Mouse (Mus musculus): ENCODE data around the gene Plrg1.

The Plrg1 gene

DNA sequence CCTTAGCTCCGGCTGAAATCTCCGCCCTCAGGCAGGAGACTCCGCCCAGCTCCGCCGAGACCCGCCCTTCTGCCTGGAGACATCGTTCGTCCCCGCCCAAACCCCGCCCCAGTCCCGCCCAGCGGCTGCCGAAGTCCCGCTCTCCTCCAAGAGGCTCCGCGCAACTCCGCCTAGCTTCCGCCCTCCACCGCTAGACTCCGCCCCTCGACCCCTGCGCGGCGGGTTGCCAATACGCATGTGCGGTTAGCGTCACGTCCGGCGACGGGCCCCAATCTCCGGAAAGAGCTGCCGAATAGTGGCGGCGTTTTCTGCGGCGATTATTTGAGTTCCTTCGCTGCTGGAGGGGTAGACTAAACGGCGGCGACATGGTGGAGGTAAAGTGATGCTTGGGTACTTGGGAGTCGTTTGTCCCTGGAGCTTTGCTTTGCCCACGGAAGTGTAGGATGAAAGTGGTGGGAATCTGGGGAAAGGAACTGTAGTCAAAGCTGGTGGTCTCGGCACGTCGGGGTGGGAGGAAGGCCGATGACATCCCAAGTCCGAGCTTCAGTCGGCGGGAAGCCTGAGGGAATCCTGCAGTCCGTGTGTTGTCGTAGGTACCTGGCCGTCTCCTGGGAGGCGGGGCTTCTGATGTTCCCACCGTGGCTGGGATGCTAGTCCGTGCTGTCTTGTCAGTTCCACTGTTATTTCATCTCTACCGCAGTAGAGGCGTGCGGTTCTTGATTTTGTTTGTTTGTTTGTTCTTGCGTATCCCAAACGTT is at the start of gene Plrg1:
Gene Plrg1, plus strand, starts transcription at position 242 of the 758 bp plus-strand sequence.
- DNase-seq (ENCODE audit: low spot score in 2 of 2) = peak; percentile 99 to 100

DNA sequence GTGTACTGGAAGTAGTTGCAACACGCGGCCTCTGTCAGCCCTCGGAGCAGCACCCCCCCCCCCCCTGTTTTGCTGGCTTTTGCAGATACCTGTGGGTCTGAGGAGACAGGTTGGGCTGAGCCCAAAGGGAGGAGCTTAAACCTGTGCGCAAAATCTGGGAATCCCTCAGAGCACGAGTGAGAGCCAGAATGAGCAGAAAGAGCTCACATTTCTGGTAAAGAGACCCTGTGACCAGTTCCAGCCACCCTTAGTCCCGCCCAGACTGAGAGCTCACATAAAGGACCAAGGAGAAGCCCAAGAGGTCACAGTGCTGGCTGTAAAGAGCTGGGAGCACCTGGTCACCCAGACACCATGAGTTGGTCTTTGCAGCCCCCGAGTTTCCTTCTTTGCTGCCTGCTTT is 47.8 kb upstream of the Plrg1 start, which contains the start of gene Fgg:
Gene Fgg, plus strand, starts transcription at position 168 of the 400 bp plus-strand sequence.
- DNase-seq (ENCODE audit: low spot score in 2 of 2) = no peak

DNA sequence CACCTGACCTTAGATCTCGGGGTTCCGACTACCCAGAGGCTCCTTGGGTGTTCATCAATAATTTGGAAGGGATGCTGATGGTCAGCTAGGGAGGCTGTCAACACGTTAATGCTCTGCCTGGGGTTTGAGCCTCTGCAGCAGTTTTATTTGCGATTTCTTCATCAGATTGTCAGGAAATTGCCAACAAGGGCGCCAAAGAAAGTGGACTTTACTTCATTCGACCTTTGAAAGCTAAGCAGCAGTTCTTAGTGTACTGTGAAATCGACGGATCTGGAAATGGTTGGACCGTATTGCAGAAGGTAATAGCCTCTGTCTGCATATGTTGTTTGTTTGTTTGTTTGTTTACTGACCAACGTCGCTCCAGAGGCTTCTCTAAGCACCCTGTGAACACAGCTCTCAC is 45.0 kb upstream of the Plrg1 start:
- DNase-seq (ENCODE audit: low spot score in 2 of 2) = no peak

DNA sequence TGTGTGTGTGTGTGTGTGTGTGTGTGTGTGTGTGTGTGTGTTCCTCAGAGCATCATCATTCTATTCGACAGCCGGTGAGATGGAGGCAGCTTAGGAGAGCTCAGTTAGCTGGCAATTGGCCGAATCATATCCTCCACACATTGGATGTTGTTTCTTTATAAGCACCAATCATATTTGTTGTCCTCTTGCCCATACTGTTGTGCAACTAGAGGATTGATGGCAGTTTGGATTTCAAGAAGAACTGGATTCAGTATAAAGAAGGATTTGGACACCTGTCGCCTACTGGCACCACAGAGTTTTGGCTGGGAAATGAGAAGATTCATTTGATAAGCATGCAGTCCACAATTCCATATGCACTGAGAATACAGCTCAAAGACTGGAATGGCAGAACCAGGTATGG is 44.2 kb upstream of the Plrg1 start:
- no peak for DNase-seq (ENCODE audit: low spot score in 2 of 2)

DNA sequence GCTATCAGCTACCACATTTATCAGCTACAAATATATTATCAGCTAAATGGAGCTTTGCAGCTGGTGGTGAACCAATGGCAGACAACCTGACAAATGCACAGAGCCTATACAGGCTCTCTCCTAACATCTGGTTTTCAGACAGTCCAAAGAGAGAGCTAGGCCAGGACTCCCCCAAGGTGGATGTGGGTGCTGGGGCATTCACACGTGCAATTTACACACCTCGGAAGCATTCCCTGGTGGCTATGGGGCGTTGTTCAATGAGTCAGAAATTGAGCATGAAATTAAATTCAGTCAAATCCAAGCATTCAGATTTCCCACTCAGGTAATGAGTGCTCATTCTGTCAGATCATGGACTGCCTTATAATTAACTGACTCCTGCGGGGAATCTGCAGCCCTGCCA is 43.8 kb upstream of the Plrg1 start:
- DNase-seq (ENCODE audit: low spot score in 2 of 2) = no peak

DNA sequence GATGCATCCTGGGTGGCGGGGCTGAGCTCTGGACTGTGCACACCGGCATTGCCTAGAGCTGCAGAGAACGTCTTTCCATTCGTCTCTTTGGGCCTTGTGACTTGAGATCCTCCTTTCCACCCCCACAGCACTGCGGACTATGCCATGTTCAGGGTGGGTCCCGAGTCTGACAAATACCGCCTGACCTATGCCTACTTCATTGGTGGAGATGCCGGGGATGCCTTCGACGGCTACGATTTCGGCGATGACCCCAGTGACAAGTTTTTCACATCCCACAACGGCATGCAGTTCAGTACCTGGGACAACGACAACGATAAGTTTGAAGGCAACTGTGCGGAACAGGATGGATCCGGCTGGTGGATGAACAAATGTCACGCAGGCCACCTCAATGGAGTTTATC is 42.7 kb upstream of the Plrg1 start:
- DNase-seq (ENCODE audit: low spot score in 2 of 2) = no peak

DNA sequence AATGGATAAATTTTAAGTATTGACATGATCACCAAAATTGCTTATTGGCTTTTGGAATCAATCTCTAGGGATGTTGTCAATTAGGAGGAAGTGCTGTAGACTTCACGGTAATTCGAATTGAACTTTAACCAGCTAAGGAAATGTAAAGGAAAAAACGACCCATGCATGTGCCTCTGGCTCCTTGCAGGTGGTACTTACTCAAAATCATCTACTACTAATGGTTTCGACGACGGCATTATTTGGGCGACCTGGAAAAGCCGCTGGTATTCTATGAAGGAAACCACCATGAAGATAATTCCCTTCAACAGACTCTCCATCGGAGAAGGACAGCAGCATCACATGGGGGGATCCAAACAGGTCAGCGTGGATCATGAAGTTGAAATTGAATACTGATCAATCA is 41.4 kb upstream of the Plrg1 start:
- no peak for DNase-seq (ENCODE audit: low spot score in 2 of 2)

DNA sequence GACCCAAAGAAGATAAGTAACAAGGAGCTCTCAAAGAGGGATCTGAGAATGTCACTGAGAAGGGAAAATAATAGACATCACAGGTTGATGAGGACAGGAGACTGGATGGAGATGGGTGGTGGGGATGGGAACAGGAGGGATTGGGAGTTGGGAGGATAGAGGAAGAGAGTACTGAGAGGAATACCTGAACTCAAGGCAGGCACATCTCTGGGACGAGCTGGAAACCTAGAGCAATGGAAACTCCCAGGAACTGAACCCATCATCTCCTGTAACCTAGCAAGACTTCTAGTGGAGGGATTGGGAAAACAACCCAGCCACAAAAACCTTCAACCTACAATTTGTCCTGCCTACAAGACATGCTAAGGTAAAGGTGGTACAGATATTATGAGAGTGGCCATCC is 39.1 kb upstream of the Plrg1 start:
- no peak for DNase-seq (ENCODE audit: low spot score in 2 of 2)

DNA sequence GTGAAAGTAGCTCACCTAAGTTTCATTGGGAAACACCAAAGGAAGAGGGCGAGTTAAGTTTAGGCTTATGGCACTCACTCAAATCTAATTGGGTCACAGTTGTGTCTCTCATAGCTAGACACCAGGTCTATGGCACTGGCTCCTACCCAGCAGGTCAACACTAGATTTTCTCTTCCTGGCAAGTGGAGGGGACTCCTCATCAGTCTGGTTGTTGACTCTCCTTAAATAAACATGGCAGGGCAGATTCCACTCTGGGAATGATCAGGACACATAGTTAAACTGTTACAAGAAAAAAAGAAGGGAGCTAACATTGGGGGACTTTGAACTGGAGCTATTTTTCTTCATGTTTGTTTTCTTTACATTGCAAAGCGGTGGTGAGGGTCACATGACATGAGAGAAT is 34.9 kb upstream of the Plrg1 start:
- no peak for DNase-seq (ENCODE audit: low spot score in 2 of 2)

DNA sequence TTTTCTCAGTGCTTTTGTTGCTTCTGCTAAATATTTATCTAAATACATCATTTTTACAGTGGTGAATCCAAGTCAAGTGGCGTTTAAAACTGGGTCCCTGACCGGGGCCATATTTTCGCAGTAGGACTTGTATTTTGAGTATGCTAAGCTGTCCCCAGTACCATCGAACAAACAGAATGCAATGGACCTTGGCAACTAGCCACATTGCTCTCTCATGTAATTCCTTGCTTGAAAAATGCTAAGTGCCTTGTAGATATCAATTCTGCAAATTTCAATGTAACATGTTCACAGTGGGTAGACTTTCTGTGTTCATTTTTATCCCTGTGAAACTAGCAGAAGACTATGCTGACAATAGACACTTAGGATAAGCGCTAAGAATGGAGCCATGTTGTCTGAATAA is 34.1 kb upstream of the Plrg1 start:
- no peak for DNase-seq (ENCODE audit: low spot score in 2 of 2)

DNA sequence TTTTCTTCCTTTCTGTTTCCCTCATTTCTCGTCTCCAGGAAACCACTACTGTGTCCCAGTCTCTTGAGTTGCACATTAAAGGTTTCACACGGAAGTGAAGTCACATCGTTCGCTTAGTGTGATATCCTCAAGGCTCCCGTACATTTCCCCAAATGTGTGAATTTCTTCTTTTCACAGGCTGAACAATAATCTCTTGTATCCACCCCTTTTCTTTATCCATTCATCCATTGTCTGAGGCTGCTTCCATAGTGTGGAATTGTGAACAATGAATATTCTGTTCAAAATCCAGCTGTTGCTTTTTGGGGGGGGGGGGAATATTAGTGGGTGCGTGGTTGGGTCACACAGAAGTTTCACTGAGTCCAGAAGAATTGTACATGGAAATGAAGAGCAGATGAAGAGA is 30.3 kb upstream of the Plrg1 start:
- no peak for DNase-seq (ENCODE audit: low spot score in 2 of 2)

DNA sequence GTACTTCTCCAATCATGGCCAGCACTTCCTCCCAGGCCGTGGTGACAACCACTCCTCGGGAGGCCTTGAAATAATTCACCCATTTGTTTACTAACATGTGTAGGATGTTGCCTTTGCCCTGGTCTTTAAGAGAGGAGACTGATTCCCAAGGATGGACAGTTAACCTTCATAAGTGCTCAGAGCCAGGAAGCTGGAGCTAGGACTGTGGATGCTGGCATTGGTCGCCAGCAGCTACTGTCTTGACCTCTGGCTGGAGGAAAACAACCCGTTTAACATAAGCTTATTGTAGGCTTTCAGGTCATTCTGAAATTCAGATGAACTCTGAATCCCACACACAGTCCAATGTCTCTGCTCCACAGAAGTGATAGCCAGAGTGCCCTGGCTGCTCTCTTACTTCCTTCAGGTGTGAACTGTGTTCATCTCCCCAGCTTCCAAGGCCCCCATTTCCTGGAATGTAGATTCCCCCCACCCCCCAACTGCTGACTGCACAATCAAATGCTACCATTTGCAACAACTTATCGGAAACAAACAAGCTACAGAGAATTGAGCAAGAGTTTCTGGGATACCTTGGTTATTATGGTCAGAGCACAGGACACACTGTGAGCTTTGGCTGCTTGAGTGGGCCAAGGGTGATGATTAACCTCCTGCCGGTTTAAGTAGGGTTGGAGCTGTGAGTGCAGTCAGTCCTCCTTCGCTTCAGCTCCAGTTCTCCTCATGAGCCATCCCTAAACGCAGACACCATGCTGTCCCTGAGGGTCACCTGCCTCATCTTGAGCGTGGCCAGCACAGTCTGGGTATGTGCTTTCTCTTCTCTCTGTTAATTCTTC is 29.6 kb upstream of the Plrg1 start, which contains the start of gene Fga:
Gene Fga, plus strand, starts transcription at position 602 of the 827 bp plus-strand sequence.
- DNase-seq (ENCODE audit: low spot score in 2 of 2) = no peak

DNA sequence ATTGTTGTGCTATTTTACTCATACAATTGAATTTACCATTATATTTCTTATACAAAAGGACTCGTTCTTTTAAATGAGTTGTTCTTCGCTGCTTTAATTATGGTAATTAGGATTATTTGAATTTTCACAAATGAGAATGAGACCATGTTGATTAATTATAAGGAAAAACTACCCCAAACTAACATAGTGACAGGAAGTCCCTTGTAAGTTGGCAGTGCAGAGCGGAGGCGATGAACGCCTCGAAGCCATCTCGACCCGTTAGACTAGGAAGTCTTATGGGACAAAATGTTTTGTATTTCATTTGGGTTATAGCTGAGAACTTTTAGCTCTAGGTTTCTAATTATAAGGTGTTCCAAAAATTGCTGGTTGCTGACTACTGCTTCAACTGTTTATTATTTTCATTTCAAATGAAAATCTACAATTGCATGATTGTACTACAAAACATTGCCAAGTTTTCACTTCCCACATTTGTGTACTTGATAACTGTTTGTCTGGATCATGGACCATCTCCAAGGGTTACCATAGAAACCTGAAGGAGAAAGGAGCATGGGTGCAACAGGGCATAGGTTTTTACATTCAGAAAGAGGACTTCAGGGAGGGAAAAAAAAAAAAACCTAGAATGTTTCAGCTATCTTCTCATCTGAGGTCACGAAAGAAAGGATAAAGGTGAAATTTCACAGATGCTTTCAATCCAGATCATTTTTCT is 27.6 kb upstream of the Plrg1 start:
- DNase-seq (ENCODE audit: low spot score in 2 of 2) = no peak

DNA sequence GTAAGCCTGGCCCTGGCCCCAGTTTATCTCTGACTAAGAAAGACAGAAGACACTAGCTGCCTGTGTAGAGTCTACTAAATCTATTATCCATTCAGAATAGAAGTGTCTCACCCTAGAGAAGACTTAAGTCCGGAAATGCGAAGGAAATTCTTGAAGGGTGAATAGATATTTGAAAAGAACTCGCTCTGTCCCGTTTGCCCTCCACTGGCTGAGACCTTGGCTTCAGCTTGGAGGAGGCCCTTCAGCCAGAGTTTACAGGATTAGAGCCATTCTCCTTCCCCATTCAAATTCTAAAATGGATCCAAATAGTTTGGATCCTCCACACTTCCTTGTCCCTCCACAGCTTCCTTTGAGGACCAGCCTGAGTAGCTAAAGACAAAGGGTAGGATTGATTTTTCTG is 25.0 kb upstream of the Plrg1 start:
- no peak for DNase-seq (ENCODE audit: low spot score in 2 of 2)

DNA sequence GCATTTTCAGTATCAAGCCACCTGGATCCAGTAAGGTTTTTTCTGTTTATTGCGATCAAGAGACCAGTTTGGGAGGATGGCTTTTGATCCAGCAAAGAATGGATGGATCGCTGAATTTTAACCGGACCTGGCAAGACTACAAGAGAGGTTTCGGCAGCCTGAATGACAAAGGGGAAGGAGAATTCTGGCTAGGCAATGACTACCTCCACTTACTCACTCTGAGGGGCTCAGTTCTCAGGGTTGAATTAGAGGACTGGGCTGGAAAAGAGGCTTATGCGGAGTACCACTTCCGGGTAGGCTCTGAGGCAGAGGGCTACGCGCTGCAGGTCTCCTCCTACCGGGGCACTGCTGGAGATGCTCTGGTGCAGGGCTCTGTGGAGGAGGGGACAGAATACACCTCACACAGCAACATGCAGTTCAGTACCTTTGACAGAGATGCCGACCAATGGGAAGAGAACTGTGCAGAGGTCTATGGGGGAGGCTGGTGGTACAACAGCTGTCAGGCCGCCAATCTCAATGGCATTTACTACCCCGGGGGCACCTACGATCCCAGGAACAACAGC is 22.5 kb upstream of the Plrg1 start:
- DNase-seq (ENCODE audit: low spot score in 2 of 2) = no peak

DNA sequence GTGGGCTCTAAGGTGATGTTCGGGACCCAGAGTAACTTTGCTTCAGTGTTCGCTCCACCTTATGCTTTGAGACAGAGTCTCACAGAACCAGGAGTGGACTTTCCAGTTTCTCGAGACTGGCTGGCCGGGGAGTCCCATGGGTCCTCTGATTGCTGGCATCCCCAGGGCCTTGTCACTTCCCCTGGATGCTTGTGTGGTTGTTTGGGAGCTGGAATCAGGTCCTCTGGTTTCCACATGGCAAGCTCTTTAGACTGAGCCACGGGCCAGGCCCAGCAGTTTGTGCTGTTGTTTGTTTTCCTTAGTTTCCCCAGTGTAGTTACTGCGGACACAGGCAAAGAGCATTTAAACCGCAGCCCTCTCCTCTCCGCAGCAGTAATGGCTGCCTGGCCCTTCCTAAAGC is 21.5 kb upstream of the Plrg1 start:
- no peak for DNase-seq (ENCODE audit: low spot score in 2 of 2)

DNA sequence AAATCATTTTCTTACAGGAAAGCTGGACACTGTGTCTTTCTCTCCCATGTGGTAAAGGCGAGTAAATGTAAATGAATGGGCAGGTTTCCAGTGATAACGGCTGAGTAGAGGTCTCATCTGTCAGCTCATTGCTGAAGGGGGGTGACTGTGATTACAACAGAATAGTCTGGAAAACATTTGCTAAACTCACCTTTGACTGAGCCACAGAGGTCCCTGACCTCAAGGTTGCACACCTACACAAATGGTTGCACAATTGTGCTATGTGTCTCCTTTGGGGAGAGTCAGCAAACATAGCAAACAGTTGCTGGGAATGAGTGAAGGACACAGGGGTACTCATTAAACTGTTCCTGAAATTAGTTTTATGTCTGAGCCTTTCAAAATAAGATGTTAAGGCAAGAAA is 16.5 kb upstream of the Plrg1 start:
- no peak for DNase-seq (ENCODE audit: low spot score in 2 of 2)

DNA sequence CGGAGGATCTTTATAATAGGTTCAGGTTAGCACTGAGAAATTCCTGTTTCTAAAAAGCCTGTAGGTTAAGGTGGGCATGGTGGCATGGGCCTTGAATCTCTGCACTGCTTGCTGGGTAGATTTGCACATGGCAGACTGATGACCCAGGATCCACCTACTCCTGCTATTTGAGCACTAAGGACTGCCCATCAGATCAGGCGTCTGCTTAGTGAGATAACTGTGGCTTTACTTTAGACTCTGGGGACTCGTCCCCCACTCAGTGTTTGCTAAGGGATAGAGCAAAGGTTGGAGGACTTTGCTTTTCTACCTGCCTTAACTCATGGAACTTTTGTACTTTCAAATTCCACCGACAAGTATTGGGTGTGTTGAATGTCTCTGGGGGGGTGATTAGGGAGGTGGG is 15.7 kb upstream of the Plrg1 start:
- no peak for DNase-seq (ENCODE audit: low spot score in 2 of 2)

DNA sequence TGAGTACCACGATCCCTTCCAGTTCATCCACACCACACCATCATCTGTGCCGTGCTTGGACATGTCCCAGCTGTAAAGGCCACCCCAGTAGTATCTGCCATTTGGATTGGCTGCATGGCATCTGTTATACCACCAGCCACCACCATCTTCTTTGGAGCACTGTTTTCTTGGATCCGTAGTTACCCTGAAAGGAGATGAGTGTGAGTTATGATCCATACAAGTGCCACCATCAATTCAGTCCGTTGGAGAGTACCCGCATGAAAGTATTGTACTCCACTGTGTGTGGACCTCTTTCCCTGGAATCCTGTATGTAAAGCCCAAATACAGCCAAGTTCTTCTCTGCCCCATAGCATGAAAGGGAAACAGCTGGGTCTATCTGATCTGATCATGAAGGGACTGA is 12.9 kb upstream of the Plrg1 start:
- no peak for DNase-seq (ENCODE audit: low spot score in 2 of 2)

DNA sequence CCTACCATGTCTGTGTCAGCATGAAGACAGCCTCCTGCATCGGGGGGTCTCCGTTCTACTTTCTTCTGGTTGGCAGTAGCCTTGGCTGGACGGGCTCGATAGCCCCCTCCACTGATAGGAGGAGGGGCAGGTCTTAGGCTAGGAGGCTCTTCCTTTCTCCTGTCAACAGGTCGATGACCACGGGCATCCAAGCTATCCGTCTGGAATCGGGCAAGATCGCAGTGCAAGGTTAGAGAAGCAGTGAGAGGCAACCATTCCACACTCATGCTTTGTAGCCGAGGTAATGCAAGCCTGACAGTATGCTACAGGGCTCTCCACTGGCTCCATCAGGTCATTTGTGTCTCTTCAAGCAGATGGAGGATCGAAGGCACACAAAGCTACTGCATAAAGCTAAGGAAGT is 8.7 kb upstream of the Plrg1 start:
- no peak for DNase-seq (ENCODE audit: low spot score in 2 of 2)

DNA sequence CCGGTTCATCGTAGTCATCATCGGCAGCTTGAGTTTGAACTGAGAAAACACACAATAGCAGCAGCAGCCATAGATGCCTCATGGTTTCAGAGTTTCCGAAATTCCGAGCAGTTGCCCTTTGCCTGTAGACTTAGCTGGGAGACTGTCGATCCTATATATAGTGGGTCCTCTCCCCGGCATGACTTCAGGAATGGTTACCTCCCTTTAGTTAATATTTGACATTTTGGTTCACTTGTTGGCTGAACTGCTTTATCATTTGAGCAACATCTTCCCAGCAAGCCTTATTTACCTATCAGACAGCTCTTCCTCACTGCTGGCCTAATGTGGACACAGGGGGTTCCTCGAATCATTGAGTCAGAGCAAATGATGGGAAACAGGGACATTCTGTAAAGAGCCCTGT is 5.6 kb upstream of the Plrg1 start, which contains the start of gene Fgb:
Gene Fgb, minus strand, starts transcription at position 184 of the 400 bp plus-strand sequence.
- DNase-seq (ENCODE audit: low spot score in 2 of 2) = no peak

DNA sequence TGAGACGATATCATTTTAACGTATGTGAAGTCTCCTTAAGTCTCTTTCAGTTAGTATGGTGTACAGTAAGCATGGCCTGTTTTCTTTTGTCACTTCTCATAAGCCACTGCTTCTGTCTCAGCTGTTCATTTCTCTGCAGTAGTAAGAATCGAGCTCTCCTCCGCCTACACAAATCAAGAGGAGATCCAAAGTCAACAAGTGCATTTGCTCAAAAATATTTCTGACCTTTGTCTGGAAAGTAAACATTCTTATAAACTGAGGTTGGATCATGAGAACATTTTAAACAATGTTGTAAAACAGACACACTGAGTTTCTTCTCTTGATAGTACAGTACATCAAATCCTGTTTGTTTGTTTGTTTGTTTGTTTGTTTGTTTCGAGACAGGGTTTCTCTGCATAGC is 4.7 kb upstream of the Plrg1 start:
- DNase-seq (ENCODE audit: low spot score in 2 of 2) = no peak

Measured in right cerebral cortex, postnatal 10 days (tissue).